In genomic region chr15:99112843-99113395, GRCm38 (mm10) we compare ENCODE assay signal across 11 mouse cellular contexts. TPM values are rescaled to one million over a fixed set of nuclear protein-coding genes. Genes with fewer than 3 reads are reported as not detected.
DNase-seq lines count a peak whose midpoint lies in the region; ATAC-seq and TF ChIP-seq lines count a peak whose summit lies in the region.
"Had no signal": no experiment of that assay in that cellular context is flagged by ENCODE, and none has a peak within 500 bp of the region (broad histone marks: within the 10 kb centered on the region; RNA-seq: fewer than 3 reads in every experiment).

No protein-coding gene starts in this region.

- in situ Hi-C loops in ES-E14 (cut with MboI; ENCODE audit: low sequenced_read_pairs in 2 of 2, unreplicated experiment in 2 of 2), result no loop called here

- no peak overlapping the region for H3K9ac ChIP-seq in hindbrain, embryonic 14.5 days
- H3K9ac ChIP-seq in hindbrain, postnatal 0 days (replicated peaks; ENCODE audit: low read length), result no peak overlapping the region
- H3K9ac ChIP-seq in ES-E14 (ENCODE audit: insufficient read depth, low read depth, low read length, poor library complexity, severe bottlenecking), result no peak overlapping the region
- H3K9ac ChIP-seq in limb, embryonic 15.5 days, result no peak overlapping the region

- no peaks in the 10 kb centered on the region for H3K9me3 ChIP-seq in hindbrain, embryonic 14.5 days (ENCODE audit: control insufficient read depth, low read length)
- no peaks in the 10 kb centered on the region for H3K9me3 ChIP-seq in hindbrain, postnatal 0 days (ENCODE audit: low read length)
- H3K9me3 ChIP-seq in E14TG2a.4 (ENCODE audit: low read length) (no peaks in the 10 kb centered on the region), ES-E14 (ENCODE audit: control insufficient read depth, insufficient read depth, low read depth, low read length) (no peaks in the 10 kb centered on the region)
- no peaks in the 10 kb centered on the region for H3K9me3 ChIP-seq in limb, embryonic 15.5 days

- H3K27ac ChIP-seq in hindbrain, embryonic 14.5 days, result no peak overlapping the region
- no peak overlapping the region for H3K27ac ChIP-seq in hindbrain, postnatal 0 days
- no peak overlapping the region for H3K27ac ChIP-seq in ES-E14 (ENCODE audit: insufficient read depth, low read depth, low read length, poor library complexity, severe bottlenecking)
- H3K27ac ChIP-seq in limb, embryonic 15.5 days, result no peak overlapping the region

- no peak for DNase-seq in hindbrain, embryonic 14.5 days (ENCODE audit: low spot score)
- DNase-seq in hindbrain, postnatal 0 days (ENCODE audit: low spot score), result no peak
- DNase-seq in ES-E14 (ENCODE audit: low read depth, low spot score), result no peak
- DNase-seq in layer of hippocampus, adult 11-12 months (ENCODE audit: low spot score), result no peak
- DNase-seq in thymus, adult 18-20 months, result no peak
- no peak for DNase-seq in cerebellum, postnatal 25 days

- 0 out of 2 replicates have a peak overlapping the region, but pooled peaks have one; percentile 3 for H3K4me2 ChIP-seq in hindbrain, embryonic 14.5 days (replicated peaks)
- H3K4me2 ChIP-seq in hindbrain, postnatal 0 days (ENCODE audit: low read depth, low read length), result no peak overlapping the region
- peak overlapping the region; percentile 11; the same call in 1 of the 2 replicates for H3K4me2 ChIP-seq in limb, embryonic 15.5 days
- H3K4me2 ChIP-seq: midbrain, embryonic 11.5 days had no signal

- H3K4me1 ChIP-seq in hindbrain, embryonic 14.5 days (replicated peaks; ENCODE audit: control insufficient read depth, insufficient read depth, low read length), result no peaks in the 10 kb centered on the region
- H3K4me1 ChIP-seq in hindbrain, postnatal 0 days (ENCODE audit: insufficient read depth, low read length), result no peaks in the 10 kb centered on the region
- H3K4me1 ChIP-seq in E14TG2a.4 (replicated peaks; ENCODE audit: low read depth, low read length), result peaks cover 58% of the 10 kb centered on the region
- H3K4me1 ChIP-seq in ES-E14 (ENCODE audit: control insufficient read depth in 2 of 2, insufficient read depth in 2 of 2, low read length in 2 of 2, poor library complexity in 1 of 2), result 0 out of 4 replicates have a peak, but pooled peaks cover 2 to 4% of the 10 kb centered on the region in 2 experiments
- H3K4me1 ChIP-seq in limb, embryonic 15.5 days, result 0 out of 2 replicates have a peak, but pooled peaks cover 5% of the 10 kb centered on the region

- WGBS in hindbrain, embryonic 14.5 days, result 60% methylated on average over 11 of the region's 11 CpGs
- 61% methylated on average over 11 of the region's 11 CpGs for WGBS in hindbrain, postnatal 0 days
- WGBS in limb, embryonic 15.5 days, result 39% methylated on average over 11 of the region's 11 CpGs

- no peak overlapping the region for H3K4me3 ChIP-seq in hindbrain, embryonic 14.5 days (replicated peaks; ENCODE audit: low read length)
- no peak overlapping the region for H3K4me3 ChIP-seq in hindbrain, postnatal 0 days (ENCODE audit: low read length)
- peak overlapping the region; percentile 73 for H3K4me3 ChIP-seq in E14TG2a.4 (replicated peaks; ENCODE audit: low read length)
- peak overlapping the region in 1 of 2 experiments; percentile 31; a peak in 2 of 4 replicates for H3K4me3 ChIP-seq in ES-E14 (ENCODE audit: insufficient read depth in 1 of 2, low read depth in 1 of 2, low read length in 2 of 2, poor library complexity in 1 of 2, severe bottlenecking in 1 of 2)
- H3K4me3 ChIP-seq in limb, embryonic 15.5 days, result 0 out of 2 replicates have a peak overlapping the region, but pooled peaks have one; percentile 2

- no peak for ATAC-seq in hindbrain, embryonic 14.5 days (ENCODE audit: low FRiP score)
- ATAC-seq in hindbrain, postnatal 0 days, result no peak
- no peak for ATAC-seq in limb, embryonic 15.5 days (ENCODE audit: insufficient number of reproducible peaks, low FRiP score, low TSS enrichment, low read depth)

- H3K36me3 ChIP-seq in hindbrain, embryonic 14.5 days (replicated peaks; ENCODE audit: control insufficient read depth, insufficient read depth), result no peaks in the 10 kb centered on the region
- H3K36me3 ChIP-seq in hindbrain, postnatal 0 days (ENCODE audit: insufficient read depth, low read length), result no peaks in the 10 kb centered on the region
- H3K36me3 ChIP-seq in E14TG2a.4 (ENCODE audit: insufficient read depth, low read length), result no peaks in the 10 kb centered on the region
- H3K36me3 ChIP-seq in ES-E14 (ENCODE audit: control insufficient read depth, insufficient read depth, low read length, poor library complexity, severe bottlenecking), result no peaks in the 10 kb centered on the region
- no peaks in the 10 kb centered on the region for H3K36me3 ChIP-seq in limb, embryonic 15.5 days

- no peaks in the 10 kb centered on the region for H3K27me3 ChIP-seq in hindbrain, embryonic 14.5 days (ENCODE audit: control insufficient read depth, insufficient read depth, low read length)
- H3K27me3 ChIP-seq in hindbrain, postnatal 0 days (ENCODE audit: insufficient read depth, low read length), result no peaks in the 10 kb centered on the region
- H3K27me3 ChIP-seq in E14TG2a.4 (ENCODE audit: insufficient read depth, low read length), result no peaks in the 10 kb centered on the region
- H3K27me3 ChIP-seq in limb, embryonic 15.5 days, result no peaks in the 10 kb centered on the region

- TF ChIP-seq CTCF in hindbrain, postnatal 0 days (IDR thresholded peaks at IDR 0.05; ENCODE audit: low read depth), result no peak
- no peak for TF ChIP-seq CTCF in E14TG2a.4 (conservative IDR thresholded peaks at IDR 0.05; ENCODE audit: low read length)

TF ChIP-seq in ES-E14, 5 proteins besides CTCF, POLR2A, EP300 and RAD21:
- TF ChIP-seq ZNF384 (IDR thresholded peaks at IDR 0.05; ENCODE audit: low read depth, low read length) (peak; percentile 54; the same call in 1 of the 2 replicates), ZC3H11A (IDR thresholded peaks at IDR 0.05; ENCODE audit: borderline replicate concordance, low read depth, low read length) (no peak)

RNA-seq across cellular contexts. Expression of gene Spats2, which starts 12.8 kb away (rescaled TPM):
- polyA plus RNA-seq in hindbrain, embryonic 14.5 days (2014; fragmentation: Nextera tagmentation; extraction: Ambion mirVana), result 33.7 and 33.8 TPM in 2 replicates
- total RNA-seq in hindbrain, postnatal 0 days (2014; rRNA removed), result 23.6 and 25.8 TPM in 2 replicates
- polyA plus RNA-seq in hindbrain, postnatal 0 days (2015; fragmentation: Nextera tagmentation; extraction: Ambion mirVana), result 23.4 and 23.6 TPM in 2 replicates
- 21.1 and 21.7 TPM in 2 replicates for total RNA-seq in ES-E14 (2012; rRNA removed)
- 28.7 and 33.1 TPM in 2 replicates for polyA plus RNA-seq in limb, embryonic 15.5 days (2015; fragmentation: Nextera tagmentation; extraction: Ambion mirVana)

RNA-seq across cellular contexts. Expression of gene Dnajc22, which starts 19.9 kb away (rescaled TPM):
- 0.52 and 1.0 TPM in 2 replicates for polyA plus RNA-seq in hindbrain, embryonic 14.5 days (2014; fragmentation: Nextera tagmentation; extraction: Ambion mirVana)
- total RNA-seq in hindbrain, postnatal 0 days (2014; rRNA removed), result 0.68 and 0.99 TPM in 2 replicates
- 0.45 and 0.48 TPM in 2 replicates for polyA plus RNA-seq in hindbrain, postnatal 0 days (2015; fragmentation: Nextera tagmentation; extraction: Ambion mirVana)
- 8.6 and 16.7 TPM in 2 replicates for total RNA-seq in ES-E14 (2012; rRNA removed)
- polyA plus RNA-seq in limb, embryonic 15.5 days (2015; fragmentation: Nextera tagmentation; extraction: Ambion mirVana), result 0.55 and 0.86 TPM in 2 replicates
- total RNA-seq: common myeloid progenitor, adult 5-6 weeks; left cerebral cortex, adult 18-20 months had no signal

RNA-seq across cellular contexts. Expression of gene C1ql4, which starts 25.3 kb away (rescaled TPM):
- polyA plus RNA-seq in hindbrain, embryonic 14.5 days (2014; fragmentation: Nextera tagmentation; extraction: Ambion mirVana), result 4.7 and 6.6 TPM in 2 replicates
- total RNA-seq in hindbrain, postnatal 0 days (2014; rRNA removed), result 8.6 and 11.9 TPM in 2 replicates
- 4.3 and 5.7 TPM in 2 replicates for polyA plus RNA-seq in hindbrain, postnatal 0 days (2015; fragmentation: Nextera tagmentation; extraction: Ambion mirVana)
- total RNA-seq in ES-E14 (2012; rRNA removed), result 3.1 and 3.7 TPM in 2 replicates
- polyA plus RNA-seq in limb, embryonic 15.5 days (2015; fragmentation: Nextera tagmentation; extraction: Ambion mirVana), result not detected in 2 replicates
- total RNA-seq: common myeloid progenitor, adult 5-6 weeks; left cerebral cortex, adult 18-20 months had no signal

RNA-seq across cellular contexts. Expression of gene Troap, which starts 38.5 kb away (rescaled TPM):
- 3.7 and 4.0 TPM in 2 replicates for polyA plus RNA-seq in hindbrain, embryonic 14.5 days (2014; fragmentation: Nextera tagmentation; extraction: Ambion mirVana)
- total RNA-seq in hindbrain, postnatal 0 days (2014; rRNA removed), result 4.3 and 10.5 TPM in 2 replicates
- 4.5 and 6.4 TPM in 2 replicates for polyA plus RNA-seq in hindbrain, postnatal 0 days (2015; fragmentation: Nextera tagmentation; extraction: Ambion mirVana)
- 27.8 and 32.1 TPM in 2 replicates for total RNA-seq in ES-E14 (2012; rRNA removed)
- polyA plus RNA-seq in limb, embryonic 15.5 days (2015; fragmentation: Nextera tagmentation; extraction: Ambion mirVana), result 22.3 and 26.5 TPM in 2 replicates
- total RNA-seq: left cerebral cortex, adult 18-20 months had no signal

RNA-seq across cellular contexts. Expression of gene Prph, which starts 57.9 kb away (rescaled TPM):
- polyA plus RNA-seq in hindbrain, embryonic 14.5 days (2014; fragmentation: Nextera tagmentation; extraction: Ambion mirVana), result 77.9 and 79.5 TPM in 2 replicates
- 62.6 and 70.9 TPM in 2 replicates for total RNA-seq in hindbrain, postnatal 0 days (2014; rRNA removed)
- 50.0 and 53.5 TPM in 2 replicates for polyA plus RNA-seq in hindbrain, postnatal 0 days (2015; fragmentation: Nextera tagmentation; extraction: Ambion mirVana)
- total RNA-seq in ES-E14 (2012; rRNA removed), result 15.1 and 20.6 TPM in 2 replicates
- polyA plus RNA-seq in limb, embryonic 15.5 days (2015; fragmentation: Nextera tagmentation; extraction: Ambion mirVana), result 2.4 and 2.8 TPM in 2 replicates
- total RNA-seq: common myeloid progenitor, adult 5-6 weeks had no signal

Comparison
In these comparisons a context has a peak if more than half of its experiments do, and no peak if none do; other contexts are left out.
1. H3K4me3 ChIP-seq: peak in E14TG2a.4 (single experiment) and limb, embryonic 15.5 days (single experiment); none in hindbrain, embryonic 14.5 days (single experiment) and hindbrain, postnatal 0 days (single experiment).